Mouse (Mus musculus) forebrain, embryonic 13.5 days (tissue): Measurements from ENCODE around the gene Nxph4. TPM values are rescaled to one million over a fixed set of nuclear protein-coding genes. Genes with fewer than 3 reads are reported as not detected.

Source experiments
- polyA plus RNA-seq: library from polyadenylated mRNA; unstranded; fragments of >200 nt; fragmentation: Nextera tagmentation; extraction: Ambion mirVana; gene quantifications from 2 replicates; pipeline ENCODE4 v1.2.1, GENCODE M21; 2015

Nxph4 gene
- polyA plus RNA-seq, 1 experiment from 2014 or later, result 36.8 TPM

Other genes starting within 250 kb of the Nxph4 start
- gene Mbd6, start 245.5 kb downstream of the Nxph4 start, polyA plus RNA-seq, result 13.6 and 16.7 TPM in 2 replicates
- gene Mars, start 222.8 kb downstream of the Nxph4 start, polyA plus RNA-seq, result 137 and 138 TPM in 2 replicates
- gene Arhgap9, start 212.6 kb downstream of the Nxph4 start, polyA plus RNA-seq, result 0.39 and 0.72 TPM in 2 replicates
- 1.1 and 2.1 TPM in 2 replicates for gene Gli1, start 192.6 kb downstream of the Nxph4 start, polyA plus RNA-seq
- 0.03 and 0.06 TPM in 2 replicates for gene Inhbe, start 180.1 kb downstream of the Nxph4 start, polyA plus RNA-seq
- gene Inhbc, start 164.1 kb downstream of the Nxph4 start, polyA plus RNA-seq, result not detected in 2 replicates
- gene R3hdm2, start 154.2 kb downstream of the Nxph4 start, polyA plus RNA-seq, result 35.7 and 39.3 TPM in 2 replicates
- 1.0 and 1.1 TPM in 2 replicates for gene Stac3, start 32.9 kb downstream of the Nxph4 start, polyA plus RNA-seq
- gene Ndufa4l2, start 19.6 kb downstream of the Nxph4 start, polyA plus RNA-seq, result 11.9 and 12.8 TPM in 2 replicates
- gene Shmt2, start 12.1 kb downstream of the Nxph4 start, polyA plus RNA-seq, result 89.6 and 91.5 TPM in 2 replicates
- 65.1 and 74.7 TPM in 2 replicates for gene Lrp1, start 86.6 kb upstream of the Nxph4 start, polyA plus RNA-seq
- 2.6 and 2.7 TPM in 2 replicates for gene Stat6, start 108.4 kb upstream of the Nxph4 start, polyA plus RNA-seq
- gene Nemp1, start 132.3 kb upstream of the Nxph4 start, polyA plus RNA-seq, result 6.7 and 7.0 TPM in 2 replicates
- gene Nab2, start 134.0 kb upstream of the Nxph4 start, polyA plus RNA-seq, result 1.6 and 2.0 TPM in 2 replicates
- gene Myo1a, start 170.6 kb upstream of the Nxph4 start, polyA plus RNA-seq, result 0.60 and 0.83 TPM in 2 replicates
- gene Tac2, start 189.9 kb upstream of the Nxph4 start, polyA plus RNA-seq, result 0.35 TPM in 1 of 2 replicates, not detected in the other
- gene Zbtb39, start 205.0 kb upstream of the Nxph4 start, polyA plus RNA-seq, result 4.3 TPM in 2 replicates
- gene Gpr182, start 217.2 kb upstream of the Nxph4 start, polyA plus RNA-seq, result 0.39 and 0.48 TPM in 2 replicates
- not detected in 2 replicates for gene Rdh1, start 225.2 kb upstream of the Nxph4 start, polyA plus RNA-seq
- not detected in 2 replicates for gene Rdh16f1, start 225.2 kb upstream of the Nxph4 start, polyA plus RNA-seq
- 0.13 and 0.17 TPM in 2 replicates for gene Rdh9, start 241.8 kb upstream of the Nxph4 start, polyA plus RNA-seq